Mouse (Mus musculus): ENCODE results near the gene Tomm6. TPM values are rescaled to one million over a fixed set of nuclear protein-coding genes. Genes with fewer than 3 reads are reported as not detected.

Tomm6 gene
- polyA plus RNA-seq, 1 experiment = 167 TPM

DNA sequence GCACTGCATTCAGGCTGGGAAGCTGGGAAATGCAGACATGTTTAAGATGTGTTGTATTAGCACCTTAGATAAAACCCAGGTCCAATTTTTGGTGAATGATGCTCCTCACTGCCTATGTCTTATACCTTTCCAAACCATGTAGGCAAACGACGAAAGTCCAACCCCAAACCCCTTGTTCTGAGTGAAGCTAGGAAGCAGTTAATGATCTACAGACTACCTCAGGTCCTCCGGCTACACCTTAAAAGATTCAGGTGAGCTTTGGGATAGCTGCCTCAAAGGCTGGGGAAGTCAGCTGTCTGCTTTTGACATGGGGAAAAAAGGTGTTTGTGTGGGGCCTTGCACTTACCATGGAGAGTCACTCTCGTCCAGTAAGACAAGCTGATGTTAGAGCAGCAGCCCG is 9.5 kb downstream of the Tomm6 start:
- WGBS = 86% methylated on average over 5 of the region's 5 CpGs

GRCm38 (mm10) chr17:47678238-47678637 is 9.9 kb downstream of the Tomm6 start:
- H3K4me3 ChIP-seq (replicated peaks; ENCODE audit: insufficient read depth, low read depth, low read length) = no peak overlapping the region
- 89% methylated on average over 5 of the region's 5 CpGs for WGBS
- no peaks in the 10 kb centered on the region; the same call in 1 of the 2 replicates for H3K4me1 ChIP-seq (ENCODE audit: control insufficient read depth, insufficient read depth, low read length)
- H3K27me3 ChIP-seq (ENCODE audit: control insufficient read depth, insufficient read depth, low read length) = no peaks in the 10 kb centered on the region
- TF ChIP-seq CTCF (IDR thresholded peaks at IDR 0.05; ENCODE audit: borderline replicate concordance, insufficient read depth, low read depth, low read length) (no peak), POLR2A (IDR thresholded peaks at IDR 0.05; ENCODE audit: borderline replicate concordance, insufficient read depth, low read length) (no peak)
- H3K27ac ChIP-seq (ENCODE audit: insufficient read depth, low read length) = no peak overlapping the region
- DNase-seq = no peak

More for the DNA sequence above, 9.5 kb downstream of the Tomm6 start:
- no peak for DNase-seq
- H3K27me3 ChIP-seq (ENCODE audit: control insufficient read depth, insufficient read depth, low read length) = no peaks in the 10 kb centered on the region
- no peaks in the 10 kb centered on the region; the same call in 1 of the 2 replicates for H3K4me1 ChIP-seq (ENCODE audit: control insufficient read depth, insufficient read depth, low read length)
- no peak overlapping the region for H3K4me3 ChIP-seq (replicated peaks; ENCODE audit: insufficient read depth, low read depth, low read length)
- no peak overlapping the region for H3K27ac ChIP-seq (ENCODE audit: insufficient read depth, low read length)
- TF ChIP-seq POLR2A (IDR thresholded peaks at IDR 0.05; ENCODE audit: borderline replicate concordance, insufficient read depth, low read length) = no peak
- no peak for TF ChIP-seq CTCF (IDR thresholded peaks at IDR 0.05; ENCODE audit: borderline replicate concordance, insufficient read depth, low read depth, low read length)

- WGBS = 16% methylated on average over 9 of the region's 9 CpGs
- DNase-seq = peak; percentile 63 to 79
- H3K27ac ChIP-seq (ENCODE audit: insufficient read depth, low read length) = no peak overlapping the region
Observed at GRCm38 (mm10) chr17:47676581-47676980, 11.6 kb downstream of the Tomm6 start.

GRCm38 (mm10) chr17:47672311-47673111 is 15.7 kb downstream of the Tomm6 start:
- Histone ChIP-seq H3K4me1 (ENCODE audit: control insufficient read depth, insufficient read depth, low read length) (no peaks in the 10 kb centered on the region; the same call in 1 of the 2 replicates), H3K27ac (ENCODE audit: insufficient read depth, low read length) (no peak overlapping the region), H3K4me3 (replicated peaks; ENCODE audit: insufficient read depth, low read depth, low read length) (peak overlapping the region; percentile 39), H3K27me3 (ENCODE audit: control insufficient read depth, insufficient read depth, low read length) (no peaks in the 10 kb centered on the region)
- 8% methylated on average over 68 of the region's 68 CpGs for WGBS
- peak; percentile 46 to 48 for DNase-seq
- TF ChIP-seq POLR2A (IDR thresholded peaks at IDR 0.05; ENCODE audit: borderline replicate concordance, insufficient read depth, low read length) (no peak), CTCF (IDR thresholded peaks at IDR 0.05; ENCODE audit: borderline replicate concordance, insufficient read depth, low read depth, low read length) (no peak)

More at GRCm38 (mm10) chr17:47676581-47676980, 11.6 kb downstream of the Tomm6 start:
- Histone ChIP-seq H3K4me1 (ENCODE audit: control insufficient read depth, insufficient read depth, low read length) (no peaks in the 10 kb centered on the region; the same call in 1 of the 2 replicates), H3K27me3 (ENCODE audit: control insufficient read depth, insufficient read depth, low read length) (no peaks in the 10 kb centered on the region), H3K4me3 (replicated peaks; ENCODE audit: insufficient read depth, low read depth, low read length) (no peak overlapping the region)
- TF ChIP-seq CTCF (IDR thresholded peaks at IDR 0.05; ENCODE audit: borderline replicate concordance, insufficient read depth, low read depth, low read length) (peak; percentile 75), POLR2A (IDR thresholded peaks at IDR 0.05; ENCODE audit: borderline replicate concordance, insufficient read depth, low read length) (no peak)

DNA sequence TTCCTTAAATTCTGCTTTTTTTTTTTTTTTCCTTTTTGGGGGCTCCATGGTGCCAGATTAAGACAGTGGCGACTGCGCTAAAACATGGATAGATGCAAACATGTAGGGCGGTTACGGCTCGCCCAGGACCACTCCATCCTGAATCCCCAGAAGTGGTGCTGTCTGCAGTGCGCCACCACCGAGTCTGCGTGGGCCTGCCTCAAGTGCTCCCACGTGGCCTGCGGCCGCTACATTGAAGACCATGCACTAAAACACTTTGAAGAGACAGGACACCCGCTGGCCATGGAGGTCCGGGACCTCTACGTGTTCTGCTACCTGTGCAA is 16.2 kb downstream of the Tomm6 start:
- H3K4me3 ChIP-seq (replicated peaks; ENCODE audit: insufficient read depth, low read depth, low read length) = peak overlapping the region; percentile 33
- no peaks in the 10 kb centered on the region for H3K27me3 ChIP-seq (ENCODE audit: control insufficient read depth, insufficient read depth, low read length)
- no peaks in the 10 kb centered on the region; the same call in 1 of the 2 replicates for H3K4me1 ChIP-seq (ENCODE audit: control insufficient read depth, insufficient read depth, low read length)
- 36% methylated on average over 14 of the region's 14 CpGs for WGBS
- H3K27ac ChIP-seq (ENCODE audit: insufficient read depth, low read length) = no peak overlapping the region
- no peak for TF ChIP-seq CTCF (IDR thresholded peaks at IDR 0.05; ENCODE audit: borderline replicate concordance, insufficient read depth, low read depth, low read length)
- no peak for TF ChIP-seq POLR2A (IDR thresholded peaks at IDR 0.05; ENCODE audit: borderline replicate concordance, insufficient read depth, low read length)
- no peak for DNase-seq

DNA sequence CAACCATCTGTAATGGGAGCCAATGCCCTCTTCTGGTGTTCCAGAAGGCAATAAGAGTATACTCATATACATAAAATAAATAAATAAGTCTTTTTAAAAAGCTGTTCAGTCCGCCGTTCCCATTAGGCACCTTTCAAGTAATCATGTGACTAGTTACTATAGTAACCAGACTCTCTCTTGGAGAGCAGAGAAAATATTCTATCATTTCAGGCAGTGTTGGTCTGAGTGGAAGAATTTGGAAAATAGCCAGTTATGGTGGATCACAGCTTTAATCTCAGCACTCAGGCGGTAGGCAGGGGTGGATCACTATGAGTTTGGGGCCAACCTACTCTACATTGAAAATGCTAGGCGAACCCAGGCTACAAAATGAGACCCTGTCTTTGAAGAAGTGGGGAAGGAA is 19.0 kb downstream of the Tomm6 start:
- Histone ChIP-seq H3K4me1 (ENCODE audit: control insufficient read depth, insufficient read depth, low read length) (no peaks in the 10 kb centered on the region; the same call in 1 of the 2 replicates), H3K4me3 (replicated peaks; ENCODE audit: insufficient read depth, low read depth, low read length) (no peak overlapping the region), H3K27ac (ENCODE audit: insufficient read depth, low read length) (no peak overlapping the region), H3K27me3 (ENCODE audit: control insufficient read depth, insufficient read depth, low read length) (no peaks in the 10 kb centered on the region)
- no peak for TF ChIP-seq CTCF (IDR thresholded peaks at IDR 0.05; ENCODE audit: borderline replicate concordance, insufficient read depth, low read depth, low read length)
- no peak for TF ChIP-seq POLR2A (IDR thresholded peaks at IDR 0.05; ENCODE audit: borderline replicate concordance, insufficient read depth, low read length)
- DNase-seq = no peak
- 59% methylated on average over 4 of the region's 4 CpGs for WGBS

- Histone ChIP-seq H3K4me1 (ENCODE audit: control insufficient read depth, insufficient read depth, low read length) (no peaks in the 10 kb centered on the region), H3K27ac (ENCODE audit: insufficient read depth, low read length) (no peak overlapping the region), H3K27me3 (ENCODE audit: control insufficient read depth, insufficient read depth, low read length) (no peaks in the 10 kb centered on the region), H3K4me3 (replicated peaks; ENCODE audit: insufficient read depth, low read depth, low read length) (no peak overlapping the region)
- TF ChIP-seq CTCF (IDR thresholded peaks at IDR 0.05; ENCODE audit: borderline replicate concordance, insufficient read depth, low read depth, low read length) (no peak), POLR2A (IDR thresholded peaks at IDR 0.05; ENCODE audit: borderline replicate concordance, insufficient read depth, low read length) (no peak)
- WGBS = 84% methylated on average over 7 of the region's 7 CpGs
- DNase-seq = no peak
Observed at GRCm38 (mm10) chr17:47664474-47664873, 23.7 kb downstream of the Tomm6 start.
